Mouse (Mus musculus): ENCODE data around the gene Dennd1a. TPM values are rescaled to one million over a fixed set of nuclear protein-coding genes. Genes with fewer than 3 reads are reported as not detected.

Dennd1a gene
- total RNA-seq, 2 experiments from 2014 or later = 69.9 to 77.0 TPM

DNA sequence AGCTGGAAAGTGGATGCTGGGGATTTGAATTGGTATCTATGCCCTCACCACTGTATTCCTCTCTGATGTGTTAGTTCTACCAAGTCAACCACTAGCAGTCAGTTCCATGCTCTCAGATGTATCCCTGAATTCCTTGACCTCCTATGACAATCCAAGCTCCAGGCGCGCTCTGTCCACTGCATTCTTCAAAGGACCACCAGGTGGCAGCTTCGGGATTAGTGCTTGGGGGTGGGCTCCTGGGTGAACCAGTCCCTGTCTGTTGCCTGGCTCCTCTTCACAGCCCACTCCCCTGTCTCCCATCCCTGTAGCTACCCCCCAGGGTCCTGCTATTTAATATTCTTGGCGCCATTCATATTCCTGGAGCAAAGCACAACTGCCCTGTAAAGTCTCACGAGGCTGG is 512.6 kb downstream of the Dennd1a start:
- no peak for DNase-seq (ENCODE audit: low spot score in 2 of 2)
- intact Hi-C loops (cut with DNase I) = loop anchor here (2.0 to 10.0 kb wide), 3 partner anchors 28 to 380 kb away; no protein-coding TSS in a partner anchor

DNA sequence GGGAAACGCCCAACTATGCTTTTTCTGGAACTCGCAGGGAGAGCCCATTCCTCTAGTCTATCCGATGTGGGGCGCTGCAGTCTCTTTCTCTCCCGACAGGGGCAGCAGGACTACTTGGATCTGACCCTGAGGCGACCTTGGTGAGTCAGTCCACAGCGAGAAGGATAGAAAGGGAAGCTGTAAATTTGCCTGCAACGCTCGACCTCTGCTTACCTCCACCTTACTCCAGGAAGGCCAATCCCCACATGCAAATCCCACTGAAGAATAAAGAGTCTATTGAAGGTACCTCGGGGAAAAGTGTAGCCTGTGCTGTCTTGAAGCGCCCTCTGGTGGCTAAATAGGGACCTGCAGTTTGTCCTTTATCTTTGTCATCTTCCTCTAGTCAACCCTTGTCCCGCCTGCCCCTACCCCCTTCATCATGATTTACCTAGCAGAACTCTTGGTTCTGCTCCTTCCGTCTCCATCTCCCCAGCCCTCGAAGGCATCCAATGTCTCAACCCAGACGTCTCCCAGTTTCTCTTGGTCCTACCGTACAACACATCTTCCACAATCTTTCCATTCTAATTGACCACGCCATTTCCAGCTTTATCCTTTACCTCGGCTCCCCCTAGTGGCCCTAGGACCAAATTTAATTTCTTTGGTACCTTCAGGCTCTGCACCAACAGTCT is 515.4 kb downstream of the Dennd1a start:
- peak; percentile 92 to 96 for DNase-seq (ENCODE audit: low spot score in 2 of 2)
- intact Hi-C loops (cut with DNase I) = loop anchor here (2.0 to 10.0 kb wide), 4 partner anchors 69 to 377 kb away; partner anchors contain the start of gene Strbp

DNA sequence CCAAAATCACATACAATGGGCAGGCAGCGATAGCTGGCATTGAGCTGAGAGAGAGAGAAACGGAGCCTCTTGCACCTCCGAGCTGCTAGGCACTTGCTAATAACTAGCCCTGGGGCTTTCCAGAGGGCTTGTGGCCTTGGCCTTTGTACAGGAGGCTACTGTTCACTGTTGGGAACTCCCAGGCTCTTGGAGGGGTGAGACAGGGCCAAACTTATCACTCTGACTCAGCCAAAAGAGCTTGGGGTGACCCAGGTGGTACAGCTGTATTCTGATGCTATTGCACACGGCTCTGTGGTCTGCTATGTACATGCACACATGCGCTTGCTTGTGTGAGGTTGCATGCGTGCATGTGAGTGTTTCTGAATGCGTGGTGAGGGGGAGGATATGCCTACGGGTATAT is 517.4 kb downstream of the Dennd1a start:
- intact Hi-C loops (cut with DNase I) = loop anchor here (2.0 to 10.0 kb wide), 5 partner anchors 67 to 375 kb away; partner anchors contain the start of gene Strbp
- no peak for DNase-seq (ENCODE audit: low spot score in 2 of 2)

DNA sequence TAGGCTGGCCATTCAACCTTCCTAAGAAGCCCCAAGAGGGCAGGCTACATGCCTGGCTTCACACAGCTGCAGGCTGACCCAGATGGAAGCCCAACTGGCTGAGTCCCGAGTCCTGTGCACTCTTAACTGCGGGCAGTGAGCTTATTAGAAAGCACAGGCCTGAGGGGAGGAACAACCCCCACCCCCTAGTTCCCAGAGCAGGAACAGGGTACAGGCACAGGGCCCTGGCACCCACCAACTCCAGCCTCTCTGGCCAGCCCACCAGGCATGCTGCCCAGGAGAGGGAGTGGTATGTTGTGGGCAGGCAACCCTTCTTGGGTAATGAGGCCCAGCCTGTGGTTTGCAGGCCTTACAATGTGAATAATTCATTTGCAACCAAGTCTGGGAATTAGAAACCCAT is 518.3 kb downstream of the Dennd1a start:
- intact Hi-C loops (cut with DNase I) = loop anchor here (5.0 kb wide), 1 partner anchor 192 kb away; no protein-coding TSS in a partner anchor
- peak in 1 of 2 experiments; percentile 76 for DNase-seq (ENCODE audit: low spot score in 2 of 2)

DNA sequence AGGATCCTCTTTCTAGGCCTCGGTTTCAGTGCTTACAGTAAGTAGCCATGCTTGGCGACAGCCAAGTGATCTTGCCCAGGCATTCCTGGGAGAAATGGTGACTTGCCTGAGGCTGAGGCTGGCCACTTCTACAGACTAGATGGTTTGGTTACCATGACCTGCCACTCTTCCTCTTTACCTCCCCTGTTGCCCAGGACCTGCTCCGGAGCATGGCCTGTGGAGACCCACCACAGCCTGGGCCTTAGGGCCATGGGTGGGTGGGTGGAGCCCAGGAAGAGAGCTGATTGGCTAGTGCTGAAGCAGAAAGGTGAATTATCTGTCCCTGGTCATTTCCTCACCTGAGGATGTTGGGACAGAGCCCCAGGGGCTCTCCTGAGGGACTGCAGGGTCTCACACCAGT is 519.5 kb downstream of the Dennd1a start:
- no peak for DNase-seq (ENCODE audit: low spot score in 2 of 2)
- intact Hi-C loops (cut with DNase I) = loop anchor here (5.0 kb wide), 1 partner anchor 190 kb away; no protein-coding TSS in a partner anchor

DNA sequence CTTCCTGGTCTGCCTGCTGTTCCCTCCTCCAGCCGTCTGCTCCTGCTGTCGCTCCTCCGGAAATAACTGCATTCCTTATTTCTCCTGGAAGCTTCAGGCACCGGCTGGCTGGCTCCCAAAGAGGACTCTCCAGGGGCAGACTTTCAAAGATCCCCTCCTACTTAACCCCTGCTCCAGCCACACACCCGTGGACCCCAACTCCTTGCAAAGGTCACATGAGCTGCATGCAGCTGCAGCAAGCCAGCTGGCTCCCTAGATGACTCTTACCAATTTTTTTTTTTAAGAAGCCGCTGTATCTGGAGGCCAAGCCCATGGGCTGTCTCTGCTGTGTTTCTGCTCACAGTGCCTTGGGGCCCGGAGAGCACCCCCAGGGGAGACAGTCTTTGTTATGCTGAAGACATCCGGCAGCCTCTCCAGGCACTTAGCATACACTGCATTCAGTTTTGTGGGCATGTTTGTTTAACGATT is 520.1 kb downstream of the Dennd1a start:
- intact Hi-C loops (cut with DNase I) = loop anchor here (5.0 kb wide), 1 partner anchor 190 kb away; no protein-coding TSS in a partner anchor
- DNase-seq (ENCODE audit: low spot score in 2 of 2) = peak in 1 of 2 experiments; percentile 90

DNA sequence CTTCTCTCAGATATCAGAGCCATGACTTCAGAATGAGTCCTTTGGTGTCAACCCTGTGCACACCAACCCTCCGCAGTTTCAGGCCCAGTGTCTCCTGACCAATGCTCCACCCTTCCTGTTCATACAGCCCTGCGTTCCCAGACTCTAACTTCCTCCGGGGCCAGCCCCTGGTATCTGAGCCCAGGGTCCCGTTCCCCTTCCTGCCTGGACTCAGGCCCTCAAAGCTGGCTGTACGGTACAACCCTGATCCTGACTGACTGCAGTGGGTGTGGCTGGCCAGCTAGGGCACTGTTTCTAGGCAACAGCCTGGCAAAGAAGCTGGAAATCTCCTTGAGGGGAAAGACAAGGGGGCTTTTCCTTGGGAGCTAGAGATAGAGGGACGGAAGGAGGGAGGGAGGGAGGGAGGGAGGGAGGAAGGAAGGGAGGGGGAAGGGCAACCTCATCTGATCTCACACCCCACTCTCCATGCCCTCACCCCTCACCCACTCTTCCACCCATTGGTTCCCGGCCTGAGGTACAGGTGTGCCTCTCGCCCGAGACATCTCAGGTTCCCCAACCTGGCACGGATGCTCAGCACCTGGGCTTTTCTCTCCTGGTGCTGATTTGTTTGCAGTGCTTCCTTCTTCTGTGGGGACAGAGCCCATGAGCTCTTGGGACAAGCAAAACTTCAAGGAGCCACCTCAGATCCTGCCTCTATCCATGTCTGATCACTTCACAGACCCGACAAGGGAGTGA is 521.0 kb downstream of the Dennd1a start:
- no peak for DNase-seq (ENCODE audit: low spot score in 2 of 2)
- intact Hi-C loops (cut with DNase I) = loop anchor here (5.0 kb wide), 1 partner anchor 189 kb away; no protein-coding TSS in a partner anchor

DNA sequence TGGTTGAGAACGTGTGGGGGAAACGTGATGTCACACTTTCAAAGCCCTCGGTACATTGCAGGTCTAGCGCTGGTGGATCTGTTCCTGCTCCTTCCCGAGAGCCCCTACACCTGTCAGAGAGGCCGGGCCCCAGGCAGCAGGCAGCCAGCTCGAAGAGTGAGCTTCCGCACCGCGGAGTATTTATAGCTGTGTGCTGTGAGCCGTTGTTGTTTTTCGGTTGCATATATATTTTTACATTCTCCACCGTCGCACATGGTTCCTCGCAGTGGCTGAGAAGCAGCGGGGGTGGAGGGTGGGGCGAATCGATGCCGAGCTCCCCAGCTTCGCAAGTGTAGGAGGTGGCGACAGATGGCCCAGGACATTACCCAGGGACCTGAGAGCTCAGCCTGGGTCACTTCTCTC is 522.1 kb downstream of the Dennd1a start:
- peak; percentile 67 to 91 for DNase-seq (ENCODE audit: low spot score in 2 of 2)

DNA sequence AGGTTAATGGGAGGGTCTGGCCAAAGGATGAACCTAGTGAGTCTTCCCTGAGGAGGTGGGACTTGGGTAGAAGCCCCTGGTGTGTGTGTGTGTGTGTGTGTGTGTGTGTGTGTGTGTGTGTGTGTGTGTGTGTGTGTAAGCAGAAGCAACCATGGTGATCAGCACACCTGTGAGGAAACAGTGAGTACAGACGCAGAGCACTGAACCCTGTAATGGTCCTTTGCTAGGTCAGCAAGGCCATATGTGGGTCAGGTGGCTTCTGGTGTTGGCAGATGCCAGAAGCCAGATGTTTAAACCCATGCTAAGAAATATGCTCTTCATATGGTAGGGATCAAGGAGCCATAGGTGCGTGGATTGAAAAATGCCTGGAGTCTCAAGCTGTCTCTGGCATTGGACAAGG is 522.7 kb downstream of the Dennd1a start:
- intact Hi-C loops (cut with DNase I) = loop anchor here (2.0 kb wide), 1 partner anchor 22 kb away; no protein-coding TSS in a partner anchor
- DNase-seq (ENCODE audit: low spot score in 2 of 2) = no peak

More for the DNA sequence above, 522.1 kb downstream of the Dennd1a start:
- intact Hi-C loops (cut with DNase I) = loop anchor here (2.0 to 5.0 kb wide), 2 partner anchors 22 to 188 kb away; no protein-coding TSS in a partner anchor

DNA sequence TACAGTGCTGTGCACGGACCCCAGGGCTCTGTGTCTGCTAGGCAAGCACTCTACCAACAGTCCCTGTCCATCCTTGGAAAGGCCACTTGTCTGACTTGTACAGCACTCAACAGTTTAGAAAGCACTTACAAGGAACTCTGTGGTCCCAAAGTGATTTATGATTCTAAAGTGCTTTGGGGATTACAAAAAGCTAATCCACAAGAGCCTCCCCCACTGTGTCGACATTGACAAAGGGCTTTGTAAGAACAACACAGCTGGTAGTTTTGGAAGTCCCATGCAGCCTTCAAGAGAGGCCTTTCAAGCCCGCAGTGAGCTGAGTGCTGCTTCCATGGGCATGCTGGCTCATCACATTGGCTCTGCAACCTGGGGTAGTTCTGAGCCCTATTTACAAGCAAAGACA is 523.6 kb downstream of the Dennd1a start:
- no peak for DNase-seq (ENCODE audit: low spot score in 2 of 2)
- intact Hi-C loops (cut with DNase I) = loop anchor here (2.0 kb wide), 1 partner anchor 21 kb away; no protein-coding TSS in a partner anchor

DNA sequence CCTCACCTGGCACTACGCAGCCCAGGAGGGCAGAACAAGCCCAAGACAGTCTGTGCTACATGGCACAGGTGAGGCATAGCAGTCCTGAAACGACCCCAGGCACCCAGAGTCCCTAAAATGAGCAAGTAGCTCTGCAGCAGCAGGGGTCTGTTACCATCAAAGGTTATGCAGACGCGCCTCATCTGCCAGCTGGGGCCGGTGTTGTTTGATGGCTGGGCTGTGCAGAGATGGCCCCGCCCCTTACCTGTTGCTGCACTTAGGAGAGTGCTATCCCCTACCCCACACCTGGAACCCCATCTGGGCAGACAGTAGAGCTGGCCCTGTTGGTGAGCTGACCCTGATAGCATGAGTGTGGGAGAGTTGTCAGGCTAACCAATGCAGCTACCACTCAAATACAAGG is 526.6 kb downstream of the Dennd1a start:
- no peak for DNase-seq (ENCODE audit: low spot score in 2 of 2)

DNA sequence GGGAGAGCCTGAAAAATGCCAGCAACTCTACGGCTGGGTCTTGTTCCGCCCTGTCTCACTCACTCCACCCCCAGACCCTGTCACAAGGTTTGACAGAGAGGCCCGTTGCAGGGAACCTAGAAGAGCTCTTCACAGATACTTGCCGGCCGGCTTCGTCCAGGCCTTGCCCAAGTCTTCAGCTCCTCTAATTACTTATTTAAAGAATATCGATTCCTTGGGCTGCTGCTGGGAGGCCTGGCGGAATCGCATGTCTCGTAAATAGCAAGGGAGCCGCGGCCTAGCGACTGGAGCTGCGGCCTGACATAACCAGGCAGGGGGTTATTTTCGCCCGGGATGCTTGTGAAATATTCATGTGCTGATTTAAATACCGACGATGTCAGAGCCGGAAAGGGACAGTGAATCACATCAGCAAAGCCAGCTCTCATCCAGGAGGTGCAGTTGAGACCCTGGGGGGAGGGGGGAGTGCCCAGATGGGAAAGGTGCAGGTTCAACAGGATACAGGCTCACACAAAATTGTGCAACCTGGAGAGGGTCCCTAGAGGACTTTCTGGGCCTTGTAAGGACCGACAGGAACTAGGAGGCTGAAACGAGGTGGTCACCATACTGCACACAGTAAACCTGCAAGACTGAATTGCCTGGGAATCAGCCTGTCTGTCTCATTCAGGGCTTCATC is 528.7 kb downstream of the Dennd1a start:
- DNase-seq (ENCODE audit: low spot score in 2 of 2) = peak in 1 of 2 experiments; percentile 53
- intact Hi-C loops (cut with DNase I) = no loop called here

More for the DNA sequence above, 526.6 kb downstream of the Dennd1a start:
- intact Hi-C loops (cut with DNase I) = no loop called here

DNA sequence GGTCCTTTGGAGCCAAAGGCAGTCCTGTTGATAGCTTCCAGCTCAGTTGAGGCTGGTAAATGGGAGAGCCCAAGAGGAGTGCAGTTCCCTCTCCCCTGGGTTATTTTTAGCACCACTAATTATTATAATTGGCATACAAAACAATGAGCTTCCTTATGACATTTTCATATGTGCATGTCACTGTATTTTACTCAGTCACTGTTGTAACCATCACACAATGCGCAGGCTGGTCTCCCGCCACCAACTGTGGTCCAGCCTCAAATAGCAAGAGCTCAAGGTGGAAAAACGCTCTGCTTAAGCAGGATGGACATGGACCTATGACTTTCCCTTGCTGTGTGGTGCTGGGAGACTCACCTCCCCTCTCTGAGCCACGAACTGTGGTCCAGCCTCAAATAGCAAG is 529.4 kb downstream of the Dennd1a start:
- intact Hi-C loops (cut with DNase I) = no loop called here
- no peak for DNase-seq (ENCODE audit: low spot score in 2 of 2)

DNA sequence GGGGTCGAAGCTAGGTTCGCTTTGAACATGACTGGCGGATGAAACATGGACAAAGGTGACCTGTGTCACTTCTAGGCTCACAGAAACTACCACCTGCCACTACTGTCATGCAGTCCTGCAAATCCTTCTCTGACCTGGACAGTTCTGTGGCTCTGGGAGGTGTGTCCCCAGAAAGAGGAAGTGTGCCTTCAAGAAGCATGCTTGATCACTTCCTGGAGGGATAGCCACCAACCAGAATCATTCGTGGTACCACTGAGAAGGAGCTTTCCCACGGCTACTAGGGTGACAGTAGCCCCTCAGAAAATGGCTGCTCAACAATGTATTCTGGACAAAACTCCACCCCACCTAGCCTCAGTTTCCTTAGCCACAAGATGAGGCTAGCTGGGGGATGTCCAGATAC is 530.2 kb downstream of the Dennd1a start:
- no peak for DNase-seq (ENCODE audit: low spot score in 2 of 2)

DNA sequence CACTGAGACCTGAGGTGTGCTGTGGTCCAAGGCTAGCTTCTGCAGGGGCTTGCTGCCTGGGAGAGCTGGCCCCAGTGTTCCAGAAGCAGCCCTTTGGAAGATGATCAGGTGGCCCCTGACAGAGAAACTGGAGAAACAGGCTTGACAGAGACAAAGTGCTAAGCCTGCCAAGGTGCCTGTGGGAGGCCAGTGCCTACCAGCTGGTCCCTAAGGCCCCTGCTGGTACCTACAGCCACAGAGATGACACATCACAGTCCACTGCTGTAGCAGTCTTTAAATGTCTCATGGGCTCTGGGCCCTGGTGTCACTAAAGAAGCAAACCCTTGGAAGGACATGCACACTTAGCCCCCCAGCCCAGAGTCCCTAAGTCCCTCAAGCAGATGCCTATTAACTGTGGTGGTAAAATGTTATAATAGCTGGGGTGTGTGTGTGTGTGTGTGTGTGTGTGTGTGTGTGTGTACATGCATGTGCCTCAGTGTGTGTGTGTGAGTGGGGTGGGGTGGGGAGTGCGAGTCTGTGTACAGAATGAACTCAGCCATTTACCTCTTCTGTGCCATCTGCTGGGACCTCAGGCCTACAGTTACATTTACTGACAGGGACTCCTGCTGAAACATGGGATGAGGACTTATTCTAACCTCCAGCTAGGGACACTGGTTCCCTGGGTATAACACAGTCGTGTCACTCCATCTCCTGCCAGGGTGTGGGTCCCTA is 530.8 kb downstream of the Dennd1a start:
- DNase-seq (ENCODE audit: low spot score in 2 of 2) = no peak
- intact Hi-C loops (cut with DNase I) = no loop called here

More for the DNA sequence above, 530.2 kb downstream of the Dennd1a start:
- intact Hi-C loops (cut with DNase I) = no loop called here

DNA sequence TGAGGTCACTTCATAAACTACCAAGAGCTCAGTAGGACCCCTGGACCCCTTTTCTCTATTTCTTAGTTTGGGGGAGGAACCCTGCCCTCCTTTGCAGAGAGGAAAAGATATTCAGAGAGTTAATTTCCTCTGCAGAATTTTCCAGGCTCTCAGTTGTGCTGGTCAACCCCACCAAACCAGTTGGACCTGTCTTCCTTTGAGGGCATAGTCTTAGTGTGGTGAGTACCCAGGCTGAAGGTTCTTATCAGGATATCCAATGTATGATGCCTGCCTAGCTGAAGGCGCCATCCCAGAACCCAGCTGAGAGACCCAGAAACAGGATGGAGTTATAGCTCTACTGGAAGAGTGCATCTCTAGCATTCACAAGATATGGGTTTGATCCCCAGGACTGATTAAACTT is 536.1 kb downstream of the Dennd1a start:
- DNase-seq (ENCODE audit: low spot score in 2 of 2) = no peak
- intact Hi-C loops (cut with DNase I) = no loop called here

DNA sequence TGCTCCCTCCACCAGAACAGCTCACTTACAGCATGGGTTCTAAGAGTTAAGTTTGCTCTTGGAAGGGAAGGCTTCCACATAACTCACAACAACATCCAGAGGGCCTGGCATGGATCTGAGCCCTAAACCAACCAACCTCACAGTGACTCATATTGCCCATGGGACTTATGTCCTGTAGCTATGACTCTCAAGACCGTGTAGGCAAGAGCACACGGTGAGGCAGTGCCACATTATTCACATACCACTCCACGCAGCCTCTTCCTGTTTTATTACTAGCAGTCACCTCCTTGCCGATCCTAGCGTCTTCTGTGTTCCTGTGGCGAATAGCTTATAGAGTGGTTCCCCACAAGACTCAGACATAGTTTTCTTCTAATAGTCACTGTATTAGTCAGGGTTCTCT is 537.9 kb downstream of the Dennd1a start:
- intact Hi-C loops (cut with DNase I) = no loop called here
- DNase-seq (ENCODE audit: low spot score in 2 of 2) = no peak
